ENCODE assay signal across 25 mouse cellular contexts in genomic region chr10:62000216-62000615, GRCm38 (mm10).
"Had no signal": no experiment of that assay in that cellular context is flagged by ENCODE, and none has a peak within 500 bp of the region (broad histone marks: within the 10 kb centered on the region; RNA-seq: fewer than 3 reads in every experiment).

No protein-coding gene starts in this region.

- H3K27ac ChIP-seq: gastrocnemius, adult 2 months; heart, adult 2 months; heart, embryonic 13.5 days; heart, embryonic 15.5 days; hindbrain, embryonic 13.5 days; hindbrain, embryonic 15.5 days; hindbrain, postnatal 0 days; limb, embryonic 13.5 days; limb, embryonic 15.5 days; liver, embryonic 12.5 days; liver, embryonic 14.5 days had no signal

- H3K4me1 ChIP-seq: heart, embryonic 13.5 days; heart, embryonic 15.5 days; hindbrain, embryonic 13.5 days; hindbrain, embryonic 15.5 days; limb, embryonic 13.5 days; limb, embryonic 15.5 days; liver, embryonic 12.5 days had no signal

- H3K36me3 ChIP-seq: heart, embryonic 13.5 days; heart, embryonic 15.5 days; hindbrain, embryonic 13.5 days; hindbrain, embryonic 15.5 days; limb, embryonic 13.5 days; limb, embryonic 15.5 days; liver, embryonic 12.5 days had no signal

- DNase-seq: gastrocnemius, adult 2 months; gastrocnemius, postnatal 10 days; gastrocnemius, postnatal 25 days; heart, adult 11 months; heart, adult 2 months; heart, postnatal 14 days; heart, postnatal 36 days; kidney, adult 11 months; kidney, adult 8-10 months; kidney, postnatal 14 days; kidney, postnatal 36 days; layer of hippocampus, adult 9-11 months; layer of hippocampus, postnatal 36 days; left cerebral cortex, postnatal 4 days had no signal

- H3K9ac ChIP-seq: heart, embryonic 13.5 days; heart, embryonic 15.5 days; hindbrain, embryonic 13.5 days; hindbrain, embryonic 15.5 days; limb, embryonic 13.5 days; limb, embryonic 15.5 days; liver, embryonic 12.5 days; liver, embryonic 14.5 days had no signal

- ATAC-seq: hindbrain, postnatal 0 days; intestine, embryonic 16.5 days; liver, embryonic 12.5 days had no signal

- H3K4me2 ChIP-seq: heart, embryonic 11.5 days; heart, embryonic 13.5 days; heart, embryonic 15.5 days; hindbrain, embryonic 13.5 days; hindbrain, embryonic 15.5 days; limb, embryonic 13.5 days; limb, embryonic 15.5 days; liver, embryonic 12.5 days had no signal

- H3K4me3 ChIP-seq: gastrocnemius, adult 2 months; heart, adult 2 months; heart, embryonic 13.5 days; heart, embryonic 15.5 days; hindbrain, embryonic 13.5 days; hindbrain, embryonic 15.5 days; limb, embryonic 13.5 days; limb, embryonic 15.5 days; liver, embryonic 12.5 days had no signal

- H3K9me3 ChIP-seq: heart, embryonic 13.5 days; heart, embryonic 15.5 days; hindbrain, embryonic 13.5 days; hindbrain, embryonic 15.5 days; limb, embryonic 13.5 days; limb, embryonic 15.5 days; liver, embryonic 12.5 days had no signal

- H3K27me3 ChIP-seq: heart, embryonic 13.5 days; hindbrain, embryonic 13.5 days; hindbrain, embryonic 15.5 days; limb, embryonic 13.5 days; limb, embryonic 15.5 days; liver, embryonic 12.5 days had no signal
